Mouse (Mus musculus) limb, embryonic 13.5 days (tissue): ENCODE results near the gene Lipn. TPM values are rescaled to one million over a fixed set of nuclear protein-coding genes. Genes with fewer than 3 reads are reported as not detected.

Experiments used
- ATAC-seq: fragments of 200-750 bp; cut with Nextera tagmentation; 2 replicates; pipeline ENCODE4 v1.8.0; 2017; ENCODE audit warnings: low read depth, moderate number of reproducible peaks, moderate TSS enrichment; ENCODE audit not compliant: low FRiP score
- H3K27ac ChIP-seq: fragments of 300-500 bp; sonication (generic); 2 replicates; pipeline ENCODE4 v1.5.1; 2015; ENCODE audit warnings: inconsistent platforms, mild to moderate bottlenecking, moderate library complexity
- H3K27me3 ChIP-seq: fragments of 300-500 bp; sonication (generic); 2 replicates; pipeline ENCODE4 v1.6.1; 2015; ENCODE audit warnings: mild to moderate bottlenecking, inconsistent platforms
- H3K36me3 ChIP-seq: fragments of 300-500 bp; sonication (generic); 2 replicates; pipeline ENCODE4 v1.6.1; 2015; ENCODE audit warnings: inconsistent platforms, mild to moderate bottlenecking, moderate library complexity
- H3K4me1 ChIP-seq: fragments of 300-500 bp; sonication (generic); 2 replicates; pipeline ENCODE4 v1.6.1; 2015; ENCODE audit warnings: inconsistent platforms
- H3K4me2 ChIP-seq: fragments of 300-500 bp; sonication (generic); replicated peaks from 2 replicates; pipeline ENCODE4 v1.6.1; 2015; ENCODE audit warnings: inconsistent platforms, mild to moderate bottlenecking, moderate library complexity
- H3K4me3 ChIP-seq: fragments of 300-500 bp; sonication (generic); 2 replicates; pipeline ENCODE4 v1.5.1; 2015; ENCODE audit warnings: moderate library complexity, mild to moderate bottlenecking, inconsistent platforms
- H3K9ac ChIP-seq: fragments of 300-500 bp; sonication (generic); 2 replicates; pipeline ENCODE4 v1.6.1; 2015; ENCODE audit warnings: mild to moderate bottlenecking, inconsistent platforms
- H3K9me3 ChIP-seq: fragments of 300-500 bp; sonication (generic); 2 replicates; pipeline ENCODE4 v1.6.1; 2016; ENCODE audit warnings: inconsistent platforms
- WGBS: fragments of 180-500 bp; shearing (Covaris S2); methylation state at CpG from one replicate; pipeline ENCODE4 v1.1.7; 2015; 5-methylcytosine and 5-hydroxymethylcytosine counted together
- microRNA-seq: library from miRNA; unstranded; fragments of <30 nt; microRNA quantifications from one replicate; pipeline ENCODE4, GENCODE M21; 2016
- polyA plus RNA-seq: library from polyadenylated mRNA; unstranded; fragments of >200 nt; fragmentation: Nextera tagmentation; extraction: Ambion mirVana; gene quantifications from 2 replicates; pipeline ENCODE4 v1.2.1, GENCODE M21; 2015

Gene Lipn
- polyA plus RNA-seq, 1 experiment from 2014 or later, result not detected

DNA sequence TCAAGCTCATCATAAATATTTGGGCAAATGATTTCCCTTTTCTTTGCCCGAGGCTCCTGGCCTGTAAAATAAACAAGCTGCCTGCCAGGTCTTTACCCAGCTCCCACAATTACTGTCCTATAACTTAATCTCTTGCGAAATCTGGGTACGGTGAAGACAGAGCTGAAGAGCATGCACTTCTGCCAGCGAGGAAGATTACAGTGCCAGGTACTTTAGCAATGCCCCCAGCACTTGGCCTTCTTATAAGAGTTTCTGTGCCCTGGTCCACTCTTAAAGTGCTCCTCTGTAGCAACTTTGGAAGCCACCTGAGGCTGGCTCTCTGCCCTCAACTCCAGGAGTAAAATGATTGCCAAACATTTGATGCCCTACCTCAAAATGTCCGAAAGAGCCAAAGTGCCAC is 28.2 kb downstream of the Lipn start:
- WGBS, result 76% methylated on average over 5 of the region's 5 CpGs
- ATAC-seq, result no peak
- H3K9me3 ChIP-seq, result no peaks in the 10 kb centered on the region

DNA sequence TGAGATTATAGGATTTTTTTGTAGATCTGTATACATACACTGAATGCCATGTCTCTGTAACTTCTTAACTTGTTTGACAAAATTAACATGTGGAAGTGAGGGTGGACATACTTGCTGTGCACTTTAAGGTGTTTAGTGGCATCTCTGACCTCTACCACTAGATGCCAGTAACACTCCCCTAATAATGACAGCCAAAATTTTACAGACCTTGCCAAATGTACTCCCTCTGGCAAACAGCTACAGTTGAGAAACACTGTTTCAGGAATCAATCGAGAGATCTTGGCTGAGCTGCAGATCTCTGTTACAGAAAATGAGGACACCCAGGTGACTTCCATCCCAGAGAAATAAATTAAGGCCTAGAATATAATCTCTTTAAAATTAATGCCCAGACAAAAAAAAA is 29.1 kb downstream of the Lipn start:
- no peak overlapping the region for H3K4me2 ChIP-seq
- H3K9me3 ChIP-seq, result no peaks in the 10 kb centered on the region
- WGBS, result 34% methylated on average over 1 of the region's 1 CpGs
- no peaks in the 10 kb centered on the region for H3K36me3 ChIP-seq
- H3K4me3 ChIP-seq, result no peak overlapping the region
- no peaks in the 10 kb centered on the region for H3K4me1 ChIP-seq
- H3K27me3 ChIP-seq, result no peaks in the 10 kb centered on the region
- no peak overlapping the region for H3K27ac ChIP-seq
- ATAC-seq, result no peak
- no peak overlapping the region for H3K9ac ChIP-seq

More for the DNA sequence above, 28.2 kb downstream of the Lipn start:
- Histone ChIP-seq H3K36me3 (no peaks in the 10 kb centered on the region), H3K27me3 (no peaks in the 10 kb centered on the region), H3K4me1 (no peaks in the 10 kb centered on the region), H3K4me2 (no peak overlapping the region), H3K9ac (no peak overlapping the region), H3K27ac (no peak overlapping the region), H3K4me3 (no peak overlapping the region)

DNA sequence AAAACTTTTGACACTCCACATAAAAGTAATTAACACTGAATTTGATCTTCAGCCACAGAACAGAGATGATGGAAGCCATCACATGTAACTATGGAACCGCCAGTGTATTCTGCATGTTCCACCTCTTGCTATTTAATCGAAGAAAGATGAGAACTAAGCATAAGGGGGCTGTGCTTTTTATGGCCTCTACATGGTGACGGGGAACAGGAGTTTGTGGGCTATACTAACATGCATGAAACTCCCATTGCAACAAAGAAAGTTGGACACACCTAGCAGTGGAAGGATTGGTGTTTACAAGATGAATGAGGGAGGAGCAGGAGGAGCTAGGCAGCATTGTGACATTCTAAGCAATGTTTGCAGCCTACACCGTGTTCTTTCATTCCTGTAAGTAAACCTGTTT is 33.5 kb downstream of the Lipn start, which contains the start of gene Lipm:
Gene Lipm, plus strand, starts transcription at position 301 of the 400 bp plus-strand sequence.
- H3K9me3 ChIP-seq, result no peaks in the 10 kb centered on the region
- H3K27ac ChIP-seq, result no peak within 1 kb of the TSS

DNA sequence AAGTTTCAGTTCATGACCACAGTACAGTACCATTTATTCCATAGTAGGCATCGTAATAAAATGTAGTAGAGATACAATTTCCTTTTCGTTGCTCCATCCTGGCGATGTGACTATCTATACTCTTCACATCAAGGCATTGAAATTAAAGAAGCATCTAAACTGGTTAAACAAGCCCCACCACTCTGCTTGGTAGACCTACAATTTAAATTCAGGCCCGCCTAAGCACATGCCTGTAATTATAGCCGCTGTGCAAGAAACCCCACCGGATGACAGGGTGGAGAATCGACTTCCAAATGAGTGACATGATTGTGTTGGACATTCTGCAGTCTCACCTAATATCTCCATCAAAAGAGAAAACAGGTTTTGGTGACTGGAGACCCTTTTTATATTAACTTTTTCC is 34.7 kb downstream of the Lipn start:
- Histone ChIP-seq H3K27me3 (no peaks in the 10 kb centered on the region), H3K27ac (no peak overlapping the region), H3K36me3 (no peaks in the 10 kb centered on the region), H3K9ac (no peak overlapping the region), H3K4me1 (no peaks in the 10 kb centered on the region), H3K4me2 (no peak overlapping the region), H3K9me3 (no peaks in the 10 kb centered on the region), H3K4me3 (no peak overlapping the region)
- ATAC-seq, result no peak
- WGBS, result 83% methylated on average over 7 of the region's 7 CpGs

More for the DNA sequence above, 33.5 kb downstream of the Lipn start, which contains the start of gene Lipm:
- no peaks in the 10 kb centered on the region for H3K4me1 ChIP-seq
- WGBS, result 69% methylated on average over 4 of the region's 4 CpGs
- no peaks in the 10 kb centered on the region for H3K36me3 ChIP-seq
- H3K4me3 ChIP-seq, result no peak within 1 kb of the TSS
- H3K27me3 ChIP-seq, result no peaks in the 10 kb centered on the region
- H3K4me2 ChIP-seq, result no peak within 1 kb of the TSS
- ATAC-seq, result no peak
- no peak within 1 kb of the TSS for H3K9ac ChIP-seq

DNA sequence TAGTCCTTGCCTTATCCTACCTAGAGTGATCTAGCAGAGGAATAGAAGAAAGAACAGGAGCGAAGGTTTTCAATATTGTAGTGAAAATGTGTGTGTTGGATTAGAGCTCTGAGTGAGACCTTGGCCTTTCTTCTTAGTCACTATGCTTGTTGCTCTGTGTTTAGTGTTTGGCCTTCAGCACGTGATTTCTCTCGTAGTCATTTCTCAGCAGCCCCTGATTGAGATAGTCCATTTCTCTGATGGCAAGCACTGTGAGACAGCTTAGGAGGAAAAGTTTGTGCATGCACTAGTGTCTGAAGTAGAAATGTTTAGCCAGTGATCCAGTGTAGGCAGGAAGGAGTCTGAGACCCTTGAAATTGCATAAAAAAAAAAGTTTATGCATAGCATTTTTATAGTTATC is 37.7 kb downstream of the Lipn start:
- no peak overlapping the region for H3K27ac ChIP-seq
- 86% methylated on average over 3 of the region's 3 CpGs for WGBS
- H3K27me3 ChIP-seq, result no peaks in the 10 kb centered on the region
- no peaks in the 10 kb centered on the region for H3K36me3 ChIP-seq
- no peak for ATAC-seq
- no peak overlapping the region for H3K4me2 ChIP-seq
- H3K9ac ChIP-seq, result no peak overlapping the region
- no peaks in the 10 kb centered on the region for H3K9me3 ChIP-seq
- H3K4me3 ChIP-seq, result no peak overlapping the region
- no peaks in the 10 kb centered on the region for H3K4me1 ChIP-seq

DNA sequence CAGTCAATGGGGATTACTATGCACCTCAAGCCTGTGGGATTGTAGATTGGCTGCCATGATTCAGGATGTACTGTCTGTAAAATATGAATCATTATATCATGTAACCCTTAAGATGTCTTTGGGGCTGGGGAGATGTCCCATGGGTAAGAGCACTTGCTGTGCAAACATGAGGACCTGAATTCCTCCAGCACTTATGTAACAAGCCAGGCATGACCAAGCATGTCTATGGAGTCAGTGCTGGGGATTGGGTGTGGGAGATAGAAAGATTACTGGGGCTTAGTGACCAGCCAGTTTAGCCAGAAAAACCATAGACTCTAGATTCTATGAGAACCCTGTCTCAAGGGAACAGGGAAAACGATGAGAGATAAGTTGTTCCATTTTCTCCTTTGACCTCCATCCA is 51.9 kb downstream of the Lipn start:
- H3K9me3 ChIP-seq, result no peaks in the 10 kb centered on the region
- no peak overlapping the region for H3K4me2 ChIP-seq
- H3K36me3 ChIP-seq, result no peaks in the 10 kb centered on the region
- no peak overlapping the region for H3K27ac ChIP-seq
- ATAC-seq, result no peak
- no peak overlapping the region for H3K4me3 ChIP-seq
- 0 out of 2 replicates have a peak, but pooled peaks cover 3% of the 10 kb centered on the region for H3K4me1 ChIP-seq
- H3K27me3 ChIP-seq, result no peaks in the 10 kb centered on the region
- H3K9ac ChIP-seq, result no peak overlapping the region
- WGBS, result 96% methylated on average over 1 of the region's 1 CpGs

DNA sequence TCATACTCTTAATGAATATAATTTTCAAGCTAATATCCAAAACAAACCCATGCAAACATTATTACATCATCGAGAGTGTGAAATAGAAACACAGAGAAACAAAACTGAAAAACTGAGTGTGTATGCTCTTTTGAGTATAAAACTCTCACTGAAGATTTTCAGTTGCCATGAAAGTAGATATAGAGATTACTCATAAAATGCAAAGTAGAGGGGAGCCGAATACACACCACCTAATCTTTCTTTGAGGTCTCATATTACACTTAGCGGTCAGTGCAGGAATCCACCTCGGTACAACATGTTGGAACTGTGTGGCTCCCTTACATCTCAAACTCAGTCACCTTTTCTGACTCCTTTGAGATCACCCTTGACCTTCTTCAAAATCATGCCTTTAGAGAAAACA is 52.5 kb downstream of the Lipn start:
- Histone ChIP-seq H3K9me3 (no peaks in the 10 kb centered on the region), H3K4me1 (0 out of 2 replicates have a peak, but pooled peaks cover 3% of the 10 kb centered on the region), H3K27ac (no peak overlapping the region), H3K9ac (no peak overlapping the region), H3K4me3 (no peak overlapping the region), H3K27me3 (no peaks in the 10 kb centered on the region), H3K4me2 (no peak overlapping the region), H3K36me3 (no peaks in the 10 kb centered on the region)
- no peak for ATAC-seq
- WGBS, result 57% methylated on average over 4 of the region's 4 CpGs

DNA sequence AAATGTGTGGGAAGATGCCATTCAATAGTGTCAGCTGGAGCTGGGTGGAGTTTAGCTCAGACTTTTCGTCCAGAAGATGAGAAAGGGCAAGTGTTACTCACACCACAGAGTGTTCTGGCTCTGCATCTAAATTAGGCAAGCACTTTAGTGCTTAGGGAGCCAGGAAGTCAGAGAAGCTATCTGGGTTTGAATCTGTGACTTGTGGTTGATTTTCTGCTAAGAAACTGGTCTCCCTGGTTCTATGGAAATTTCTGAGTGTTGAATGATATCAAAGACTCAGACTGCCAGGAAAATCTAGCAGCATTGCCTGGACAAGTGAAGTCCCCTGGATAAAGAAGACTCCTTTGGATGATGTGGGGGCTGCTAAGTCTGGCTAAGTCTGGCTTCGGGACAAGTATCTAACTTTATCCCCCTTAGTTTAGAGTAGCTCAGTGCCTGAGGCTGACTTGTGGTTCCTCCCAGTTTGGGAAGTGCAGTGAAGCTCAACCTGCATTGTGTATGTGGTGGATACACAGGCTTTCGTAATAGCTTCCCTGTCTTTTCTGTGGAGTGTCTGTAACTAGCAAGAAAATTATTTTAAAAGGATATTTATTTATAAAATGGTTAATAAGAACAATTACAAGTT is 53.1 kb downstream of the Lipn start:
- Histone ChIP-seq H3K9me3 (no peaks in the 10 kb centered on the region), H3K4me1 (0 out of 2 replicates have a peak, but pooled peaks cover 3% of the 10 kb centered on the region), H3K36me3 (no peaks in the 10 kb centered on the region), H3K4me2 (no peak overlapping the region), H3K27me3 (no peaks in the 10 kb centered on the region), H3K9ac (no peak overlapping the region), H3K27ac (no peak overlapping the region), H3K4me3 (no peak overlapping the region)
- ATAC-seq, result no peak
- 63% methylated on average over 3 of the region's 3 CpGs for WGBS

Small RNA genes within 50 kb of the gene (microRNA-seq; reads per million reads assigned to microRNA genes)
- not detected for gene Gm23334

Other genes starting within 250 kb of the Lipn start
- 0.13 TPM in 1 of 2 replicates, not detected in the other for gene Lipf, start 106.2 kb upstream of the Lipn start, polyA plus RNA-seq
- gene Lipk, start 59.1 kb upstream of the Lipn start, polyA plus RNA-seq, result 0.09 and 0.13 TPM in 2 replicates
- 0.46 and 0.98 TPM in 2 replicates for gene Lipm, start 33.6 kb downstream of the Lipn start, polyA plus RNA-seq
- gene Ankrd22, start 98.7 kb downstream of the Lipn start, polyA plus RNA-seq, result 1.4 and 2.2 TPM in 2 replicates
- gene Stambpl1, start 124.9 kb downstream of the Lipn start, polyA plus RNA-seq, result 18.2 and 18.6 TPM in 2 replicates
- gene Acta2, start 188.2 kb downstream of the Lipn start, polyA plus RNA-seq, result 262 and 263 TPM in 2 replicates
- 2.4 and 4.3 TPM in 2 replicates for gene Fas, start 223.3 kb downstream of the Lipn start, polyA plus RNA-seq